Comparison of ENCODE assay signal across 21 mouse cellular contexts in genomic region chr2:101980456-101980947, GRCm38 (mm10).
DNase-seq lines count a peak whose midpoint lies in the region; ATAC-seq and TF ChIP-seq lines count a peak whose summit lies in the region.
"Had no signal": no experiment of that assay in that cellular context is flagged by ENCODE, and none has a peak within 500 bp of the region (broad histone marks: within the 10 kb centered on the region; RNA-seq: fewer than 3 reads in every experiment).

No protein-coding gene starts in this region.

- no peak for TF ChIP-seq CTCF in hindbrain, postnatal 0 days (IDR thresholded peaks at IDR 0.05; ENCODE audit: low read depth)

- 72% methylated on average over 8 of the region's 8 CpGs for WGBS in hindbrain, embryonic 10.5 days
- WGBS in hindbrain, postnatal 0 days: 48% methylated on average over 8 of the region's 8 CpGs
- 14% methylated on average over 8 of the region's 8 CpGs for WGBS in forebrain, embryonic 15.5 days
- WGBS in hindbrain, embryonic 16.5 days: 43% methylated on average over 8 of the region's 8 CpGs
- WGBS in midbrain, embryonic 16.5 days: 11% methylated on average over 8 of the region's 8 CpGs
- WGBS in heart, embryonic 10.5 days: 87% methylated on average over 8 of the region's 8 CpGs

- no peak for DNase-seq in hindbrain, embryonic 10.5 days (ENCODE audit: low spot score)
- DNase-seq in hindbrain, postnatal 0 days (ENCODE audit: low spot score): no peak
- no peak for DNase-seq in heart, embryonic 10.5 days (ENCODE audit: low spot score)
- no peak for DNase-seq in heart, postnatal 10 days
- no peak for DNase-seq in adrenal gland, adult 8-10 months
- DNase-seq: adrenal gland, postnatal 25 days; cerebellum, adult 11-12 months; cerebellum, postnatal 36 days; heart, postnatal 36 days; lung, postnatal 14 days; right cerebral cortex, postnatal 25 days had no signal

- 0 out of 2 replicates have a peak, but pooled peaks cover 3% of the 10 kb centered on the region for H3K36me3 ChIP-seq in hindbrain, embryonic 10.5 days
- no peaks in the 10 kb centered on the region for H3K36me3 ChIP-seq in hindbrain, postnatal 0 days (ENCODE audit: insufficient read depth, low read length)
- H3K36me3 ChIP-seq in forebrain, embryonic 15.5 days: no peaks in the 10 kb centered on the region
- H3K36me3 ChIP-seq in hindbrain, embryonic 16.5 days (ENCODE audit: control insufficient read depth, insufficient read depth, low read length): no peaks in the 10 kb centered on the region
- no peaks in the 10 kb centered on the region for H3K36me3 ChIP-seq in midbrain, embryonic 16.5 days (ENCODE audit: control insufficient read depth, insufficient read depth, low read length)
- no peaks in the 10 kb centered on the region for H3K36me3 ChIP-seq in heart, embryonic 10.5 days
- H3K36me3 ChIP-seq: embryonic facial prominence, embryonic 15.5 days; heart, embryonic 13.5 days; stomach, embryonic 15.5 days had no signal

- H3K4me3 ChIP-seq in hindbrain, embryonic 10.5 days: no peak overlapping the region
- no peak overlapping the region for H3K4me3 ChIP-seq in hindbrain, postnatal 0 days (ENCODE audit: low read length)
- no peak overlapping the region for H3K4me3 ChIP-seq in forebrain, embryonic 15.5 days
- no peak overlapping the region for H3K4me3 ChIP-seq in hindbrain, embryonic 16.5 days (ENCODE audit: low read length)
- H3K4me3 ChIP-seq in midbrain, embryonic 16.5 days (ENCODE audit: low read depth, low read length): no peak overlapping the region
- H3K4me3 ChIP-seq in heart, embryonic 10.5 days: no peak overlapping the region
- H3K4me3 ChIP-seq: embryonic facial prominence, embryonic 15.5 days; heart, embryonic 13.5 days; myocyte; stomach, embryonic 15.5 days had no signal

- H3K27me3 ChIP-seq in hindbrain, embryonic 10.5 days (ENCODE audit: insufficient read depth, poor library complexity, severe bottlenecking): no peaks in the 10 kb centered on the region
- H3K27me3 ChIP-seq in hindbrain, postnatal 0 days (ENCODE audit: insufficient read depth, low read length): no peaks in the 10 kb centered on the region
- no peaks in the 10 kb centered on the region for H3K27me3 ChIP-seq in forebrain, embryonic 15.5 days
- H3K27me3 ChIP-seq in hindbrain, embryonic 16.5 days (replicated peaks; ENCODE audit: control insufficient read depth, insufficient read depth, low read length): no peaks in the 10 kb centered on the region
- no peaks in the 10 kb centered on the region for H3K27me3 ChIP-seq in midbrain, embryonic 16.5 days (ENCODE audit: control insufficient read depth, insufficient read depth, low read depth, low read length)
- H3K27me3 ChIP-seq in heart, embryonic 10.5 days (ENCODE audit: insufficient read depth, poor library complexity, severe bottlenecking): no peaks in the 10 kb centered on the region
- H3K27me3 ChIP-seq: embryonic facial prominence, embryonic 15.5 days; heart, embryonic 13.5 days; Patski; stomach, embryonic 15.5 days had no signal

- H3K9ac ChIP-seq in hindbrain, postnatal 0 days (replicated peaks; ENCODE audit: low read length): no peak overlapping the region
- H3K9ac ChIP-seq in forebrain, embryonic 15.5 days (replicated peaks): 0 out of 2 replicates have a peak overlapping the region, but pooled peaks have one; percentile 17
- H3K9ac ChIP-seq in hindbrain, embryonic 16.5 days (ENCODE audit: low read depth, low read length): no peak overlapping the region
- H3K9ac ChIP-seq in midbrain, embryonic 16.5 days (ENCODE audit: low read depth, low read length): no peak overlapping the region
- H3K9ac ChIP-seq: embryonic facial prominence, embryonic 15.5 days; heart, embryonic 13.5 days; stomach, embryonic 15.5 days had no signal

- H3K9me3 ChIP-seq in hindbrain, embryonic 10.5 days: no peaks in the 10 kb centered on the region
- H3K9me3 ChIP-seq in hindbrain, postnatal 0 days (ENCODE audit: low read length): no peaks in the 10 kb centered on the region
- no peaks in the 10 kb centered on the region for H3K9me3 ChIP-seq in forebrain, embryonic 15.5 days
- H3K9me3 ChIP-seq in hindbrain, embryonic 16.5 days (ENCODE audit: control insufficient read depth, low read length): no peaks in the 10 kb centered on the region
- no peaks in the 10 kb centered on the region for H3K9me3 ChIP-seq in midbrain, embryonic 16.5 days (replicated peaks; ENCODE audit: control insufficient read depth, low read length, poor library complexity, severe bottlenecking)
- no peaks in the 10 kb centered on the region for H3K9me3 ChIP-seq in heart, embryonic 10.5 days
- H3K9me3 ChIP-seq: embryonic facial prominence, embryonic 15.5 days; heart, embryonic 13.5 days; stomach, embryonic 15.5 days had no signal

- H3K4me2 ChIP-seq in hindbrain, postnatal 0 days (ENCODE audit: low read depth, low read length): no peak overlapping the region
- H3K4me2 ChIP-seq in forebrain, embryonic 15.5 days (replicated peaks): no peak overlapping the region
- H3K4me2 ChIP-seq in hindbrain, embryonic 16.5 days (ENCODE audit: low read length): no peak overlapping the region
- no peak overlapping the region for H3K4me2 ChIP-seq in midbrain, embryonic 16.5 days (ENCODE audit: low read length)
- H3K4me2 ChIP-seq: embryonic facial prominence, embryonic 15.5 days; heart, embryonic 13.5 days; stomach, embryonic 15.5 days had no signal

- no peak for ATAC-seq in hindbrain, postnatal 0 days
- ATAC-seq in forebrain, embryonic 15.5 days (replicated peaks): no peak
- ATAC-seq in hindbrain, embryonic 16.5 days: no peak
- no peak for ATAC-seq in midbrain, embryonic 16.5 days
- ATAC-seq: CD4-positive, CD25-positive, alpha-beta regulatory T cell, adult 4 months; intestine, postnatal 0 days; Patski had no signal

- intact Hi-C loops in heart, postnatal 10 days (cut with DNase I): no loop called here

- H3K4me1 ChIP-seq in hindbrain, embryonic 10.5 days (replicated peaks): peaks cover 78% of the 10 kb centered on the region
- H3K4me1 ChIP-seq in hindbrain, postnatal 0 days (ENCODE audit: insufficient read depth, low read length): peaks cover 20% of the 10 kb centered on the region
- peaks cover 77% of the 10 kb centered on the region for H3K4me1 ChIP-seq in forebrain, embryonic 15.5 days
- peaks cover 31% of the 10 kb centered on the region for H3K4me1 ChIP-seq in hindbrain, embryonic 16.5 days (ENCODE audit: control insufficient read depth, insufficient read depth, low read depth, low read length)
- peaks cover 49% of the 10 kb centered on the region for H3K4me1 ChIP-seq in midbrain, embryonic 16.5 days (ENCODE audit: control insufficient read depth, insufficient read depth, low read length)
- peaks cover 57% of the 10 kb centered on the region for H3K4me1 ChIP-seq in heart, embryonic 10.5 days

- peak overlapping the region; percentile 67; the same call in 1 of the 2 replicates for H3K27ac ChIP-seq in hindbrain, embryonic 10.5 days
- no peak overlapping the region for H3K27ac ChIP-seq in hindbrain, postnatal 0 days
- peak overlapping the region; percentile 90 for H3K27ac ChIP-seq in forebrain, embryonic 15.5 days (replicated peaks)
- 0 out of 2 replicates have a peak overlapping the region, but pooled peaks have one; percentile 27 for H3K27ac ChIP-seq in hindbrain, embryonic 16.5 days (ENCODE audit: low read depth, low read length)
- H3K27ac ChIP-seq in midbrain, embryonic 16.5 days (ENCODE audit: low read length): peak overlapping the region; percentile 79
- no peak overlapping the region for H3K27ac ChIP-seq in heart, embryonic 10.5 days
- H3K27ac ChIP-seq: embryonic facial prominence, embryonic 15.5 days; heart, embryonic 13.5 days; stomach, embryonic 15.5 days had no signal

Comparison
In these comparisons a context has a peak if more than half of its experiments do, and no peak if none do; other contexts are left out.
1. H3K27ac ChIP-seq: peak in hindbrain, embryonic 10.5 days (single experiment), forebrain, embryonic 15.5 days (single experiment), hindbrain, embryonic 16.5 days (single experiment) and midbrain, embryonic 16.5 days (single experiment); none in hindbrain, postnatal 0 days (single experiment) and heart, embryonic 10.5 days (single experiment).